Mouse (Mus musculus) gastrocnemius, adult 2 months (tissue): ENCODE results near the gene Ripor2. TPM values are rescaled to one million over a fixed set of nuclear protein-coding genes. Genes with fewer than 3 reads are reported as not detected.

Experiments used
- DNase-seq: peaks from one replicate; pipeline ENCODE4 v3.0.0; 2022
- H3K27ac ChIP-seq: fragments of 200-600 bp; 2 replicates; pipeline ENCODE4 v1.8.1; 2022; ENCODE audit warnings: mild to moderate bottlenecking
- H3K4me3 ChIP-seq: fragments of 200-600 bp; 2 replicates; pipeline ENCODE4 v1.8.1; 2022; ENCODE audit warnings: mild to moderate bottlenecking, moderate library complexity
- CTCF ChIP-seq: fragments of 200-600 bp; IDR thresholded peaks from 2 replicates; pipeline ENCODE4 v1.8.1; 2022; ENCODE audit warnings: antibody characterized with exemption, mild to moderate bottlenecking, moderate library complexity
- intact Hi-C: fragments of 180-260 bp; cut with DNase I; formaldehyde crosslinking; loops from one replicate; pipeline ENCODE4 v1.15.1; 2025
- total RNA-seq, 2 experiments: library from RNA; stranded (reverse); gene quantifications; 2 replicates each; pipeline ENCODE4 v1.2.3; 2021

The Ripor2 gene
- total RNA-seq, 2 experiments from 2014 or later, result 3.7 to 6.1 TPM

DNA sequence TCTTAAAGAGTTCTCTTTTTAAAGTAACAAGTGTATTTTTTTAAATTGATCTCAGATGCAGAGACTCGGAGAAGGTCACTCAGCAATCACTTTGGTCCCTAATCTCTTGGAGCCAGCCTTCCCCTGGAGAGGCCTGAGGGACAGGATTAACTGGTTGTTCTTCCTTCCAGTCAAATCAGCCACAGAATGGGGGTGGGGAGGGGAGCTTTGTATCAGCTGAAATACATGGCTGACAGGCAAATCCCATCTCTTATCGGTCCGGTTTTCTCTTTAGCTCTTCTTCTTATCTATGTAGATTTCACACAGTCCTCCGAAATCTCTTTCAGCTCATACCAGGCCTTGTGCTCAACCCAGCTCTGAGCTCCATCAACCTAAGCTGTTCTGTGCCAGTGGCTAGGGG is 48.4 kb downstream of the Ripor2 start:
- Histone ChIP-seq H3K4me3 (no peak overlapping the region), H3K27ac (no peak overlapping the region)
- no peak for DNase-seq
- no peak for TF ChIP-seq CTCF
- intact Hi-C loops, result no loop called here

DNA sequence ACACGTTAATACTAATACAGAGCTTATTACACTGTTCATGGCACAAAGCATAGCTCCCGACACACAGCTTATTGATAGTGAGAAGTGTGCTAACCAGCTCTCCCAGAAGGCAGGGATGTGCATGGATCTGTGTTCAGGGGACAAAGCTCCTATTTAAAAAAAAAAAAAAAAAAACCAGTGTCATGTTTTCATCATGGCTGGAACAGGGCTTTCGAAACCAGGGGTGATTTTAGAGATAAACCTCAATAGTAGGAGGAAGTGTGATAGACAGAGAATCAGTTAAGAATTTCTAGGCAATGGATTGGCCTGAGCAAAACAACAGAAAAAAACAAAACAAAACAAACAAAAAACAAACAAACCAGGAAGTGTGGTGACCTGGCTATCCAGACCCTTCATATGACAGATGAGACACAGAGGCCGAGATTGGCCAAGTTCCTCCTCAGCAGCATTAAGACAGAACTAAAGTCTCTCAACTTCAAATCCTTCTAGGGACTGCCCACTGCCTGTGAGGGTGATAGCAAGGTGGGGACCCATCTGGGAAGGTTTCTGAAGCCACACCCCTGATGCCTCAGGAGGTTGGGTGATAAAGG is 51.1 kb downstream of the Ripor2 start:
- no peak for TF ChIP-seq CTCF
- intact Hi-C loops, result no loop called here
- Histone ChIP-seq H3K4me3 (no peak overlapping the region), H3K27ac (no peak overlapping the region)
- DNase-seq, result no peak

DNA sequence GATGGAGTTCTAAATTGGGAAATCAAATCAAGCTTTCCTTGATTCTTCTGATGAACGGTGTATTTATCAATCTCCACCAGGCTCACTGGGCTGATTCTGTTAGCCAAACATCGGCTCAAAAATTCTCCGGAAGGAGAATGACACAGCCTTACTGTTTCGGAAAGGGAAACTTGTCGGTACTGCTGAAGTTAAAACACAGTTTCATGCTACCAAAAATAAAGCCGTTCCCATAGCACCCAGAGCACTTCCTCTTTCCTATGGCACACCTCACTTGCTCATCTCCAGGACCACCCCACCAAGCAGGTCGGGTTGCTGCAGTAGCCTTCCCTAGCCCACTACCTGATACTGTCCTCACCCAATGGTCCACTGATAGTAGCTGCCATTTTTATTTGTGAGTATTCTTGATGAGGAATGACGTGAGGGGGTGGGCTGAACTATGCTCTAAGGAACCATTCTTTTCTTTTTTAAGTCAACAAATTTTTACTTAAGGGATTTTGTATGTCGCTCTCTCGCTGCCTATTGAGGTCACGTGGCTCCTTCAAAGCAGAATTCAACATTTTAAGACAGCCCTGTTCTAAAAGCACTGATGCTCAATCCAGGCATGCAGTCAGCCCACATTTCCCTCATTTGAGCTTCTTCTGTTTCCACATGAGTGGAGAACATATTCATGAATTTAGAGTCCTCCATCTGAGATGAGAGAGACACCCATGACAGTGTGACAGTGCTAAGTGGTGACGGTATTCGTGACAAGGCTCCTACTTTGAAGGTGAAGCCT is 52.5 kb downstream of the Ripor2 start:
- no peak for TF ChIP-seq CTCF
- H3K27ac ChIP-seq, result no peak overlapping the region
- no peak overlapping the region for H3K4me3 ChIP-seq
- no peak for DNase-seq
- intact Hi-C loops, result no loop called here

DNA sequence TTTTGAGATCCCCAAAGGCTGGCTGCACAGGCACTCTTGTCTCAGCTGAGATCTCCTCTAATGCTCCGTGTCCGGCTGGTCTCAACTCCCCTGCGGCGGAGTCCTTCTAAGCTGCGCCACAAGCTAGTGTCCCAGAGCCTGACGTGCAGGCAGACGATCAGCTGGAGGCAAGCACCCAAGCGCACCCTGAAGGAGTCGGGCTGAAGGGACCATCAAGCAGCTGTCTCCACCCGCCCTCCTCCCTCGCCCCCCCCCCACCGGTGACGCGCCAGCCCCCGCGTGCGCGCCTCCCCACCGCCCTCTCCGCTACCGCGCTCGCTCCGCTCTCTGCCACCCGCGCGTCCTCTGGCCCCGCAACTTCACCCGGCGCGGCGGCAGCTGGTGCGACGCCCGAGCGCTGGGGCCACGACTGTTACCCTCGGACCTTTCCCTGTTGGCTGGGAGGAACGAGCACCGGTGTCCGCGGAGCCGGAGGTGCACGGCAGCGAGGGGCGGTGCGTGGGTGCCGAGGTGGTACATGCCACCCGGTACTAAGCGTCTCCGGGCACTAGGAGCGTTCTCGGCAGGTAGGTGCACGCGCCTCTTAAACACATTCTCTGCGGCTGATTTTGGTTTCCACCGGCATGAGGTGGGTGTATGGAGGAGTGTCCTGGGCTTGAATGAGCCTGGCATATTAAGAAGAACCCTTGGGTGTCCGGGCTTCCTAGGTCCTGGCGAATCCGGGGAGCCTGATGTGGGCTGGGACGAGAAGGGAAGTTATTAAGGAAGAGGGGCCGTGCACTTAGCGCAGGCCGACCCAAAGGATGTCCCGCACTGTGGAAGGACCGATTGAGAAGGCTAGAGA is 56.6 kb downstream of the Ripor2 start:
- intact Hi-C loops, result loop anchor here (2.0 kb wide), 1 partner anchor 48 kb away; no protein-coding TSS in a partner anchor
- Histone ChIP-seq H3K4me3 (peak overlapping the region; percentile 89), H3K27ac (peak overlapping the region; percentile 87)
- DNase-seq, result peak; percentile 71
- no peak for TF ChIP-seq CTCF

DNA sequence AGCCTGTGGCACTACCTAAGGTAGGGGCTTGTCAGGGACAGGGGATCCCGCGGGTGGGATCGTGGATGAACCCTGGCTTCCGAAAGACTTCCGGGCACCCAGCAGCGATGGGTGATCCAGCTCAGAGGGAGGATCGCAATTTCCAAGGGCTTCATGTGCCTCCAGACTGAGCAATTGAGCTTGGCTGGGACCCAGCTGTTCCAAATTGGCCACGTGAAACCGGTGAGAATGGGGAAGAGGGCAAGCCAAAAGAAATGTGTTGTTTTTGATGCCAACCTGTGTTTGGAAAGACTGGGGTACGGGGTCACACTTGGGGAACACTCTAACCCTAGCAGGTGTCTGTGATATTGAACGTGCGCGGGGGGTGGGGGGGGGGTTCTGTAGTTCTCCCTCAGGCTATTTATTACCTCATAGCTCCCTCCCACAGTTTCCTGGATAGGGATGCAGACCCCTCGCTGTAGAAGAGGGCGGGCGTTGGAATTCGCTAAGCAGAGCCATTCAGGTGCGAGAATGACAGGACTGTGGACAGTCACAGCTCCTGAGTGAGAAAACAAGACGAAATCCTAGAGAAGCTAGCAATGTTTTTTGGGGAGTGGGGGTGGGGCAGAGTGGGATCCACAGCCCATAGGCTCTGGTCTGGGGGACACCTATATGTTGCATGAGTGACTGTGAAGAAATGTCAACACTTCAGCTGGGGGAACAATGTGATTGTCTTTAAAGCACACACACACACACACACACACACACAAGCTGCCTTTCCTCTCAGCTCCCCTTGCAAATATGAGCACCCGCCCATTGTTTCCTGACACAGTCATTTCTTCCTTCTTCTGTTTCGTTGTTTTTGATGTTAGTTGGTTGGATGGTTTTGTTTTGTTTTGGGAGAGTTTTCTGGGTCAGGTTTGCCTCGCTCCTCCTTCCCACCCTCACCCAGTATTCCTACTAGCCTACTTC is 57.5 kb downstream of the Ripor2 start:
- no peak for TF ChIP-seq CTCF
- intact Hi-C loops, result loop anchor here (2.0 kb wide), 1 partner anchor 47 kb away; no protein-coding TSS in a partner anchor
- peak overlapping the region; percentile 89 for H3K4me3 ChIP-seq
- peak overlapping the region; percentile 87 for H3K27ac ChIP-seq
- no peak for DNase-seq

DNA sequence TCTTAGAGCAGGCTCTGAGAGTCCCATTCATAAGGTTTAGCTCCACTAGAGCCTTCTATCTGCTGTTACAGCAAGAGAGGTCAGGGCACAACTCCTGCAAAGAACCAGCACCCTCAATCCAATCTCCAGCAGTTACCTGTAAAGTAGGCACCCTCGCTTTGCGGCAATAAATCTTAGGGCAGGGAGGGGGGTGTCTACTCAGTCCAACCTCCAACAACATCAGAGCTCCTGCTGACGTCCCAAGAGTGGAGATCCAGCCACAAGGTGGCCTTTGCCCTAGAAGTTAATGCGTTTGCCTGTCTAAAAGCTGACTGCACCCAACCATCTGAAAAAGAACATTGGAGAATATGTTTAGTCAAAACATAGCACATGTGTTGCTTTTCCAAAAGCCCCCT is 58.2 kb downstream of the Ripor2 start:
- peak overlapping the region; percentile 61 for H3K27ac ChIP-seq
- no peak for DNase-seq
- peak overlapping the region; percentile 16 for H3K4me3 ChIP-seq
- TF ChIP-seq CTCF, result no peak
- intact Hi-C loops, result no loop called here

DNA sequence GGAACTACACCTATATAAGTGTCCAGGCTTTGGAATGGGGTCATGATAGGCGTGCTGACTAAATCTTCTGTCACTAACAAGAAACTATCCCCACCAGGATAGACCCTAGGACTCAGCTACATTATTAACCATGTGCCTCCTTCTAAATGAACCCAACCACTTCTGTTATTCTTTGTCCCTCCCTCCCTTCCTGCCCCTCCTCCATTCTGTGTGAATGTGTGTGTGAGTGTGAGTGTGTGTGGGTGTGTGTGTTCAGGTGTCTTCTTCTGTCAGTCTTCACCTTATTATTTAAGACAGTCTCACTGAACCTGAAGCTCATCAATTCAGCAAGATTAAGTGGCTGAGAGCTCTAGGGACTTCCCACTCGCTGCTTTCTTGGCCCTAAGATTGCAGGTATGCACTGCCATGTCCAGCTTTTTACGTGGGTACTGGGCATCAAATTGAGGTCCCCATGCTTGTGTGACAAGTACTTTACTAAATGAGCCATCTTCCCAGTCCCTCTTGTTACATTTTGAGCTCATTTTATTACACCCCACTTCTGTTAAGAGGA is 58.9 kb downstream of the Ripor2 start:
- no peak for TF ChIP-seq CTCF
- no peak for DNase-seq
- Histone ChIP-seq H3K4me3 (no peak overlapping the region), H3K27ac (peak overlapping the region; percentile 61)
- intact Hi-C loops, result no loop called here

DNA sequence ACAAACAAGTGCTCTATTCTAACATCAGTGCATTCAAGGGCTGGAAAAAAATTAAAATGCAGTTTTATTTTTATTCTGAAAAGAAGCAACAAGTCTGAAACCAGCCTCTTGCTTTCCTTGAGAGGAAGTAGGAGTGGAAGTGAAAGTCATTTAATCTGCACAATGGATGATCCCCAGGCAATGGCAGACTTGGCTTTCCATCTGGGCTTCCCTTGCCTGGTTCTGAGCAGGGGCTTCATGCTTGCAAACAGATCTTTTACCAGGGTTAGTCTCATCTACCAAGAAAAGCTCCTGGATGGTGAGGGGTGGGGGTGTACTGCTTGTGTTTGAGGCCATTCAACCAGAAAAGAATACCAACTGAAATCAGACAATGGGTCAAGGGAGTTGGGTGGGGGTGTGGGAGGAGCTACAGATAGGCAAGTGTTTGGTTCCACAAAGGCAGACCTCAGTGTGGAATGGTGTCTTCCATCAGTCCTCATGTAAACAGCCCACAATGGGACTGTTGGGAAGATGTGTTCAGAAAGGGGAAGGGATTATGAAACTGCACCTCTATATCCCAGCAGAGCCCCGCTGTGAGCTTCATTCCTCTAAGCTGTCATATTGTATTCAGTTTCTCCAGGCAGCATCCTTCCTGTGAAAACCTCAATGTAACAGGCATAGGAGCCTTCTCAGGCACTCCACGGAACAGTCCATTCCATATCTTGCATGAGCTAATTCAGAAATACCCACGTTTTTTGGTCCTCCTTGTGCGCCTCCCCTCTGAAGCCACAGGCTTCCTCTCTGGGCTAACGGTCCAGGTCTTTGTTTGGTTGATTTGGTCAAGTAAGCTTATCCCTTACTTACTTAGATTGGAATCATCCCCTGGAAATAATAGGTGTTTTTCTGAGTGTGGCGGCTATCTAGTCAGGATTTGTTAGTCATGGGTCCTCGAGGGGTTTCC is 59.8 kb downstream of the Ripor2 start:
- H3K4me3 ChIP-seq, result no peak overlapping the region
- no peak for DNase-seq
- no peak overlapping the region; the same call in 1 of the 2 replicates for H3K27ac ChIP-seq
- no peak for TF ChIP-seq CTCF
- intact Hi-C loops, result no loop called here

DNA sequence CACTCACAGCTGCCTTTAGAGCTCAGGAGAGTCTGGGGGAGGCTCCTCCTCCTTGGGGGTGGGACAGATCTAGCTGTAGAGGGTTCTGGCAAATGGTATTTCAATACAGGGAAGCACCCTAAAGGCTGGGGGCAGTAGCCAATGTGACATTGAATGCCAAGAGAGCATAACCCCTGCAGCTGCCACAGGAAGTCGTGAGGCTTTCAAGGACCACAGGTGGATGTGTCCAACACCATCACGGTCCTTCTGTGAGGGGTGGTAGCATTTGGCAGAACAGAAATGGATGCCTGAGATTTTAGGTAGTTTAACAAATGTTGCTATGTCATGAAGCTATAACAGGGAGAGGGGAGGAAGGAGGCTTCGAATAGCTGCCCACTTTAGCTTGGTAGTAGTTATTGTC is 63.2 kb downstream of the Ripor2 start:
- intact Hi-C loops, result no loop called here
- Histone ChIP-seq H3K27ac (no peak overlapping the region), H3K4me3 (no peak overlapping the region)
- no peak for DNase-seq
- TF ChIP-seq CTCF, result no peak

DNA sequence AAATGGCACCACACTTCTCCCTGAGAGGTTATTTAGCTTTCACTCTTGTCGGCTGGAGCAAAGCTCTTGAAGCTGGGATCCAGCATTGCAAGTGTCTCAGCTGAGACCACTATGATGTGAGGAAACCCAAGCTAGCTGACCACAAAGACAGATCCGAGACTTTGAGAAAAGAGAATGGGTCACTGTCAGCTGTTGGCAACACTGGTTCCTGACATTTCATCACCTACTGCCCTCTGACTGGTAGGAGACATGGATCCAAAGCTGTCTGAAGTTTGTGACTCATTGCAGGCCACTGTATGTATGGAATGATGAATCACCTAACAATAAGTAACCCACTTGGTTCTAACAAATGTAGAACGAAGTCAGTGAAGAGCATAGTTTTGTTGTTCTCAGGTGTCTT is 64.3 kb downstream of the Ripor2 start:
- Histone ChIP-seq H3K27ac (peak overlapping the region; percentile 67), H3K4me3 (no peak overlapping the region)
- no peak for DNase-seq
- intact Hi-C loops, result no loop called here
- TF ChIP-seq CTCF, result no peak

DNA sequence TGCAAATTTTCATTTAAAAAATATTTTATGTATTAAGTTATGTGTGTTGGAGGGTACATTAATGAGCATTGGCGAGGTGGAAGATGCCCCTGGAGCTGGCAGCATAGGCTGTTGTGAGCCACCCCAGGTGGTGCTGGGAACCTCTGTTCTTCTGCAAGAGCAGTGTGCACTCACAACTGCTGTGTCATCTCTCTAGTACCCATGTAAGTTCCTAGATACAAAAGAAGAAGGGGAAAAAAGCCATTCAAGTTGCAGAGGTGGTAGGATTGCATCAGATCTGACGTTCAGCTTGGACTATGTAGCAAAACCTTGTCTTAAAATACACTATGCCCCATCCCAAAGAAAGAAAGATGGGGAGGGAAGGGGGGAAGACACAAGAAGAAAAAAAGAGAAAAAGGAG is 65.5 kb downstream of the Ripor2 start:
- no peak for TF ChIP-seq CTCF
- Histone ChIP-seq H3K27ac (peak overlapping the region; percentile 48; the same call in 1 of the 2 replicates), H3K4me3 (no peak overlapping the region)
- intact Hi-C loops, result no loop called here
- no peak for DNase-seq
